Mouse (Mus musculus): ENCODE measurements around the gene Nr5a2.
"Not testable (repeated sequence)": the region's sequence is repeated elsewhere in the genome, so short reads cannot be mapped to it uniquely, and the experiment has no call there.

Nr5a2 gene

DNA sequence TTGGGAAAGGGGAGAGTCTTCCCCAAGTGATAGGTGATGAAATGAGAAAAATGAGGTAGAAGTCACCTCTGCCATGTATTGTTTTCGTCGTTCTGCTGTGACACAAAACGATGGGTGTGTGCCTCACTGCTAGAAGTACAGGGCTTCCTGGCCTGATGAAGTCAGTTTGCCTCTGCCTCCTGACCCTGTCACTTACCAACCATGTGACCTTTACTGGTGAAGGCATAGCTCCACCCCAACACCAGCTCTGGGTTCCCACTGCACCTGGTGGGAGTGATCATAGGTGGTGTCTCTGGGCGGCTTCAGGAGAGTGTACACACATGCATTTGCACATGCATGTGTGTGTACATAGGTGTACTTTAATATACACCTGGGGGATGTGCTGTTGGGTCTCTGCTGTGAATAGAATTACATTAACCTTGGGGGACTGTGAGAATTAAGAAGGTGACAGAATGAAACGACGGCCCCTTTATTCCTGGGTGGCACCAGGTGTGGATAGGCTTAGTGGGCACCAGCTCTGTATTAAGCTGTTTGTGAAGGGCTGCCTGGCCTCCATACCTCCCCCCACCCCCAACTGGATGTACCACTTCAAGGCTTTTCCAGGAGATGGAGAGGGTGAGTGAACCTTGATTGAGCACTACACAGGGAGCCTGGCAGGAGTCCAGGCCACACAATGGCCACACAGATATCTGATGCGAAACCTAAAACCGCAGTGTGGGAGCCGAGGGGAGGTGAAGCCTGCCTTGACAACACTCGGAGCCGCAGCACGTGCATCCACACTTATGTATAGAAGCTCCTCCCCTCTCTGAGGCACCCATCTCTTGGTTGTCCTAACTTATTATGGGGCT, 127.7 kb downstream of the Nr5a2 start:
- DNase-seq = peak in 1 of 2 experiments; percentile 44

DNA sequence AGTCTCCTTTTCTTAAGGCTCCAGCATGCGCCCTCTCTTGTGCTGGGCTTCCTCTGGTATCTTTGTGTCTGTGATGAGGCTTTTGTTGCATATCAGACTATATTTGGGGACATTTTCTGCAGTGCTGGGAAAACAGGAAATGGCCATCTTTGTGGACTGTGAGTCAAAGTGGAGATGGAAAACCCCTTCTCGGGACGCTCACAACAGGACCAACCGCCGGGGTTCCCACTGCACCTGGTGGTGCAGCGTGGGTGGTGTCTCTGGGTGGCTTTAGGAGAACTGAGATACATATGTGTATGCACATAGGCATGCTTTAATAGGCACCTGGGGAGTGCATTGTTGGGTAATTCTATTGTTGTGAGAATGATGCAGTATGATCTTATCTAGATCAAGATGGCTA, 129.3 kb downstream of the Nr5a2 start:
- DNase-seq = no peak

DNA sequence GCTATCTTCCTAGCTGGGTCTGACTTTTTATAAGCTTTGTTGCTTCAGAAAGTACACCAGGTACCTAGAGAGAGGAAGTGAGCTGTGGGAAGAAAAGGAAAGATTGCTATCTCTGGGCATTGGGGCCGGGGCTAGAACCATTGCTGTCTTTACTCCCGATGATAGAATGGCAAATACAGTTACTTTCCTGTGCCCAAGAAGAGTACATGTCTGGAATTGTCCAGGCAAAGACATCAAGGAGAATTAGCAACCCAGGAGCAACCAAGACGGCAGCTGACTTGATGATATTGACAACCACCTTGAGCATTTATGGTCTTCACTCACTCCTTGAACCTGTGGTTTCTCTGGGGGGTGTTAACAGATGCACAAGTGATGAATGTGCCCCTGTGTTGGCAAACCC, 130.3 kb downstream of the Nr5a2 start:
- no peak for DNase-seq

DNA sequence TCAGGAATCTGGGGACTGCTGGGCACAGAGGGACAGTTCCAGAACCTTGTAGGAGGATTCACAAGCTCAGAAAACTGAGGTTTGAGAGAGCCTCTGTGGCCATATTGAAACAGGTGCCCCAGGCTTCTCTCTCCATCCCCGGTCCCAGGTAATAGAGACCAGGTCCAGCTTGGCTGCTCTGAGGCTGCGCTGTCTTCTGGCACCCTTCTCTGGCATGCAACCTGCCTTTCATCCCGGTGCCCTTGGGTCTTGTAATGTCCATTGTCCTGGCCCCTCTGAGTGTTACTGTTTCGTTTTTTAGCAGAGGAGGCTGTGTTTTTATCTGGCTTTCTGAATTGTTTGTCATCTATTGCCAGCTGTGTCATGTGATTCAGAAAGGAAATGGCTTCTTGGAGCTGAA, 136.4 kb downstream of the Nr5a2 start:
- no peak for DNase-seq

DNA sequence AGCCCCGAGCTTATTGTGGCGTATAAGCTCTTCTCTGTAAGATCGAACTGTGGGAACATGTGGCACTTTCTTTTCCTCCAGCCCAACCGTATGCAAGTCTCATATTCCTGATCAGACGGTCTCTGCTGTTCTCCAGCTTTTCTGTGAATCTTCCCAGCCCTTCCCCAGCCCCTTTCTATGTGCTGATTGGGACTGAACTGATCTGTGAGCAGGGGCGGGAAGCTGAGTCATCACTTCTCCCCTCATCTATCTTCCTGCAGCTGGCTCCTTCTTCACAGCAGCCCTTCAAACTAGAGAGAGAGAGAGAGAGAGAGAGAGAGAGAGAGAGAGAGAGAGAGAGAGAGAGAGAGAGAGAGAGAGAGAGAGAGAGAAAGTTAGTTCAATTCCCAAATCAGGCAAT, 159.6 kb downstream of the Nr5a2 start:
- no peak for DNase-seq

DNA sequence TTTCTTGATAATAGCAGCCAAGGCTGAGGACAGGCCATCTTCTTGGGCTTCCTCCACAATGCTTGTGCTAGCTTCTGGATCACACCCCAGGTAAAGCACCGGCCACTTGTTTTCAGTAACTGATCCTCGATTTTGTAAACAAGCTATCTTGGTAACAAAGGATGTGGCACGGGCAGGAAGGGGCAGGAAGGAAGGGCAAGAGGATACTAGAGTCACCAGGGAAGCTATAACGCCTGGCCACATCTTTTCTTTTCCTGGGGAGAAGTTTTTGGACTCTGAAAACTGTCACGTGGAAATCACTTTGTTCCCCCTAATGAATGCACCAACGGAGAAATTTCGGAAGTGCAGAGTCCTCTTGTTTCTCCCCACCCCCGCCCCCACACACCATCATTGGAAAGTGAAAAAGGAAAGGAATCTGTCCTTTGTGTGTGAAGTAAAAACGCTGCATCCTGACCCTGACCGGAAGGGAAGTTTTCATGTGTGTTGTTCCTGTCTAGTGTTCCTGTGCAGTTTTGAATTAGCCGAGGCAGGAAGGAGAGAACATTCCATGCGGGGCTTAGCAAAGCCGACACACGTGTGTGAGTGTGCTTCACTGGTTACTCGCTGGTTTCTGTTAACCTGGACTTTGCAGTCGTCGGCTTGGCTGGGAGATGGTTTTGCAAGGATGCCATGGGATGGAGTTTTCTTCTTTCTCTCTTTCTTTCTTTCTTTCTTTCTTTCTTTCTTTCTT, 163.7 kb downstream of the Nr5a2 start:
- DNase-seq = peak; percentile 8 to 46

DNA sequence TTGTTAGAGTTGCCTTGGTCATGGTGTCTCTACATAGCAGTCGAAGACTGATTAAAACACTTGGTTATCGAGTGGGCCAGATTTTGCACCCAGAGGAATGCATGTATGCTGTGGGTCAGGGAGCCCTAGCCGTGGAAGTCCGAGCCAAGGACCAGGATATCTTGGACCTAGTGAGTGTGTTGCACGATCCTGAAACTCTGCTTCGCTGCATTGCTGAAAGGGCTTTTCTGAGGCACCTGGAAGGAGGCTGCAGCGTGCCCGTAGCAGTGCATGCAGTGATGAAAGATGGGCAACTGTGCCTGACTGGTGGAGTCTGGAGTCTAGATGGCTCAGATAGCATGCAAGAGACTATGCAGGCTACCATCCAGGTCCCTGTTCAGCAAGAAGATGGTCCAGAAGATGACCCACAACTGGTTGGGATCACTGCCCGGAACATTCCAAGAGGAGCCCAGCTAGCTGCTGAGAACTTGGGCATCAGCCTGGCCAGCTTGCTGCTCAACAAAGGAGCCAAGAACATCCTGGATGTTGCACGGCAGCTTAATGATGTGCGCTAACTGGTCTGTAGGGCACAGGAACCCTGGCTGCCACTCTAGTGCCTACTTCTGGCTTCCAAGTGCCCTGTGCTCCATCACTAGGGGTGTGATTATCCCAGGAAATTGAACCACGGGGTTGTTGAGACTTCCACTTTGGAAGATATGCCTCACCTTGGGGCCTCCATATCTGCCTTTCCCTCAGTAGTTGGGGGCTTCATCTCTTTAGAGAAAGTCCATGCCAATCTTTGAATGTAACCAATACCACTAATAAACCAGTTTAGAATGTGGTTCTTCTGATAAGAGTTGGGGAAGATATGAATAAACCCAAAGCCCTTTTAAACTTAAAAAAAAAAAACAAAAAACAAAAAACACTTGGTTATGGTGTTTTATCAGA, 167.0 kb downstream of the Nr5a2 start:
- DNase-seq = not testable (repeated sequence)

Data from lung, postnatal 4 days (tissue).